Mouse (Mus musculus) spleen, postnatal 10 days (tissue): ENCODE measurements around the gene Gpx3.

Source experiments
- DNase-seq, 2 experiments: peaks; one replicate each; pipeline ENCODE4 v3.0.0; 2021 to 2022; ENCODE audit warnings: low spot score in 2 of 2

The Gpx3 gene

DNA sequence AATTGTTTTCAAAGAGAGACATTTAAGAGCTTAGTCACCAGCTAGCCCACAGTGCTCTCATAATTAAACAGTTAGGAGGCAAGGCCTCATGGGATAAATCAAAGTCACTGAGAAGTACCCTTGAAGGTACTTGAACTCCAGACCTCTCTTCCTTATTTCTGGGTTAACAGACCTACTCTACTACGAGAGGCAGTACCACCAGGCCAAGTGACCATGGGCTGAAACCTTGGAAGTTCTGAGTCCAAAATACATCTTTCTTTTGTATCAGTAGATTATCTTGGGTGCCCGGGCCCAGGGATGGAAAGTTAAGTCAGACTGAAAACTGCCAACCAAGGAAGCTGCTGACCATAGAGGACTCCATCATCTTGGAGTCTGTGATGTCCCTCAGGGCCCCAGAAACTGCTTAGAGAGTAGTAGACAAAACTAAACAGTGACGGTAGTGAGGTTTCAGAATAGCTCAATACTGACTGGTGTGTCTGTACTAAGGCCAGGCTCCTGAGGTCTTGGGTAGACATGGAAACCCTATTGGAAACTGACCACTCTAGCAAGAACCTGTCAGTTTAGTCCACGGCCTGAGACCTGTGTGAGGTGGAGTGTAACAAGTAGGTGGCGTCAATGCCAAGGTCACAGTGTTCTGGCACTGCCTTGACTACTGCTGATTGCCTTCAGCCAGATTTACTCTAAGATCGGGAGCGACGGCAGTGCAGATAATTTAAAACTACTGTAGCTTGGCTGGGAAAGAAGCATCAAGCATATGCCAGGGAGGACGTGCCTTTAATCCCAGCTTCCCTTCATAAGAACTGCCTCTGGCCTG lies 10.5 kb downstream of the Gpx3 start:
- DNase-seq, result no peak

GRCm38 (mm10) chr11:54913841-54914240 lies 11.6 kb downstream of the Gpx3 start:
- DNase-seq, result no peak

GRCm38 (mm10) chr11:54917461-54917860 lies 15.2 kb downstream of the Gpx3 start:
- no peak for DNase-seq

GRCm38 (mm10) chr11:54918273-54918672 lies 16.0 kb downstream of the Gpx3 start:
- DNase-seq, result no peak

DNA sequence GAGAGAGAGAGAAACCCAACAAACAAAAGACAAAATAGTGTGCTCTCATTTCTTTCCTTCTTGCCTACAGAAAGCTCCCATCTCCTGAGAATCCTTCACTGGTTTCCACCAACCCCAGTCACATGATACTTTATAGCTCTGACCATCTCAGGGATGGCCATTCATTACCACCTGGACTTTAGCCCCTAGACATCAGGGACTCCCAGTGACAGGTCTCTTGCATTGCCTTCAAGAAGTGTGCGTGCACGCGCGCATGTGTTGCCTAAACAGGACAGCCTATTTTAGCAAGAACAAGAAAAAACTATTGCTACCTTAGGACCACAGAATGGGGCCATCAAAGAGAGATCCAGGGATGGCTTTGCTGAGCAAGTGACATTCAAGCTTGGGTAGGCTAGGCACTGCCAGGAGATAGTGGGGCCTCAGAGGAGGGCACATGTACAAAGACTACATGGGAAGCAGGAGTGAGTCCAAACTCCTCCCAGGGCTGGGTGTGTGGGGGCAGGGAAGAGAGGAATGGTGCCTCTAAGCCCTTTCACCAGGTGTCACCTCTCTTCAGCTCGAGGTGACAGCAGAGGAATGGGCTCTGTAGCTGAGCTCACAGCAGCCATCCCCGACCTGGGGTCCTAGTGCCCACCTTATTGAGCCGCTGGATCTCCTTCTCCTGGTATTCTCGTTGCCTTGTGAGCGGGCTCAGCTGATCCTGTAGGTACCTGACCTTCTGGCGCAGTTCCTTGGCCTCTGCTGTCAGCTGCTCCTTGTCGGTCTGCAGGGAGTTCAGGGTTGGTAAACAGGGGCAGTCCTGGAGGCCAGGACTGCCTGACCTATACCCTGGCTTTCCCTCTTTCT lies 18.1 kb downstream of the Gpx3 start:
- no peak for DNase-seq

- no peak for DNase-seq
These were observed 18.8 kb downstream of the Gpx3 start for GRCm38 (mm10) chr11:54920973-54921580.

DNA sequence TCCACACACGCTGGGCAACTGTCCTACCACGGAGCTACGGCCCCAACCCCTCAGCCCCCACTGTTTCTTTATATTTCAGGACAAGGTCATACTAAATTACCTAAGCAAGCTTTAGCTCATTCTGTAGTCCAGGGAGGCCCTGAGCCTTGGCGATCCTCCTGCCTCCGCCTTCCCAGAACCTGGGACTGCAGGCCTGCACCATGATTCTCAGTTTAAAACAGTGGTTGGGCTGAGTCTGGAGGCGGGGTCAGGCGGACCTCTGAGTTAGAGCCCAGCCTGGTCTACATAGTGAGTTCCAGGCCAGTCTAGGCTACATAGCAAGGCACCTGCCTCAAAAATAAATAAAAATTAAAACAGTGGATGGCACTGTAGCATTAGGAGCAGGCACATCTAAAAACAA lies 19.5 kb downstream of the Gpx3 start:
- no peak for DNase-seq

DNA sequence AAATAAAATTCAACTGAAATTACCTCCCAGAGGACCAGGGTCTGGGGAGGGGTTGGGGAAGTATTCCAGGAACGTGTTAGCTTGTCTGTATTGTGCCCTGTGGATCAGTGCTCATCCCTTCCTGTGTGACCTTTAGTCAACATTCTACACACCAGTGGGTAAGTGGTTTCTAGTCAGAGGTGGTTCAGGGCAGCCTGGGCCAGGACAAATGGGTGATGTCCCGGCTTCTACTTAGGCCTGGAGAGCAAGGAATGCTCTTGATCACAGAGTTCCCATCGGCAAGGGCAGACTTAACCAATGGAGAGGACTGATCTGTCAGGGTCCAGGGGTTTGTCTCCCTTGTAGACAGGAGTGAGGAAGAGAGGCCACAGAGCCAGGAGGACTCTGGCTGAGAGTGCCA lies 20.2 kb downstream of the Gpx3 start:
- no peak for DNase-seq

- DNase-seq, result no peak
These were observed 21.9 kb downstream of the Gpx3 start for GRCm38 (mm10) chr11:54924145-54924544.

DNA sequence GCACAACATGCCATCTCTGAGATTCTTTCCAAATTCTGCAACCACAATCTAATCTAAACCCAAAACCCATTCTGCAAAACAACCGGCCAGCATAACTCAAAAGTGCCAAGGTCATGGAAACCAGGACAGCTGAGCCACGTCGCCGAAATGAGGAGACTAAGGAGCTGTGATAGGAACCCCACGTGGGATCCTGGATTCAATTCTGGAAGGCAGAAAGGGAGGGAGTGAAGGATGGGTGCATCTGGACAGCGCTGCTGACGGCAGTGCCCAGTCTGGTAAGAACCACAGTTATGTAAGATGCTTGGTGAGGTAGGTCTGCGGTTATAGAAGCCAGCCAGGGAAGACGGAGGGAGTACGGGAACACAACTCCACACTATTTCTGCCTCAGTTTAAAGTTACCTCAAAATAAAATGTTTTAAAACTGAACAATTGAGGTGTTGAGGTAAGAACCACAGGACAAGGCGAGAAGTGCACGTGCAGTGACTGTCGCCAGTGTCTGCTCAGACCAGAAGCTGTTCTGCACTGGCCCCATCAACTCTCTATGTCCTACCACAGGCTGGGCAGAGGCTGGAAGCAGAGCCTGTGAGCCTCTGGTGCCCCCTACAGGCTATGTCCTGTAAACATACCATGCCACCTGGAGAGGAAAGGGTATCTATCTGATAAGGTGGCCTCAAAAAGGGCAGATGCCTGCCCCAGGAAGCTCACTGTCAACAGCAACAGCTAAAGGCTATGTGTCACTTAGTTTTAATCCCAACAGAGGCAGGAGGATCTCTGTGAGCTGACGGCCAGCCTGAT lies 25.3 kb downstream of the Gpx3 start:
- DNase-seq, result peak; percentile 31 to 76

DNA sequence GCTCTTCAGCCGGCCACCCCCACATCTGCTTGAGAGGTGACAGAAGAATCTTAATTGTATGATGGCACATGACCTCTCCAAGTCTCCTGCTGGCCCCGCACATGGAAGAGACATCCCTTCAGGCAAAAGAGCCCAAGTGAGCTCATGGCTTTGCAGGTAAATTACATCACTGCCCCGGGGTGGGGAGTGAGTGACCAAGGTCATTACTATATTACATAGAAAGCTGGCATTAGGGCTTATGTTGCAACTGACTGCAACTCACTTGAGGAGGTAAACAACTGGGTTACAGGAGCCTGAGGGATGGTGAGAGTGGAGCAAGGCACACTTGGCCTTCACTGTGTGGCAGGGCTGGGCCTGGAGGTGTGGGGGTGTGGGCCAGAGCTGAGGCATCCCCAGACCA lies 26.0 kb downstream of the Gpx3 start:
- DNase-seq, result no peak

DNA sequence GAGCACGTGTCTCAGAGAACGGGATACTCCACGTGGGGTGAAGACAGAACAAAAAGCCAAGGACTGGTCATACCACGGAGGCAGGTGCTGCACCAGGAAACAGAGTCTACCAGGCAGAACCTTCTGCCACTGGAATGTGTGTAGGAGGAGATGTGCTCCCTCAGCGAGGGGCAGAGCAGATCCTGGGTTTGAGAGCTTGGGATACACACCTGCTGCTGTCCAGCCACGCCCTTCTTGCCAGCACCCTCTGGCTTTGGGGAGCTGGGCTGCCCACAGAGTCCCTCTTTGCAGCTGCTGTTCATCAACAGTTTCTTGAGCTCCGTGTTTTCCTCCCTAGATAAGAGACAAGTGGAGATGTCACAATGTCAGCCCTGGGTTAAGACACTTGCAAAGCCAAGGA lies 26.6 kb downstream of the Gpx3 start:
- DNase-seq, result no peak

GRCm38 (mm10) chr11:54929290-54929689 lies 27.0 kb downstream of the Gpx3 start:
- DNase-seq, result no peak

GRCm38 (mm10) chr11:54929744-54930143 lies 27.5 kb downstream of the Gpx3 start:
- no peak for DNase-seq

- DNase-seq, result peak in 1 of 2 experiments; percentile 35
These were observed 28.2 kb downstream of the Gpx3 start for GRCm38 (mm10) chr11:54930318-54930979.

GRCm38 (mm10) chr11:54931405-54932093 lies 29.3 kb downstream of the Gpx3 start:
- DNase-seq, result peak; percentile 34 to 76

DNA sequence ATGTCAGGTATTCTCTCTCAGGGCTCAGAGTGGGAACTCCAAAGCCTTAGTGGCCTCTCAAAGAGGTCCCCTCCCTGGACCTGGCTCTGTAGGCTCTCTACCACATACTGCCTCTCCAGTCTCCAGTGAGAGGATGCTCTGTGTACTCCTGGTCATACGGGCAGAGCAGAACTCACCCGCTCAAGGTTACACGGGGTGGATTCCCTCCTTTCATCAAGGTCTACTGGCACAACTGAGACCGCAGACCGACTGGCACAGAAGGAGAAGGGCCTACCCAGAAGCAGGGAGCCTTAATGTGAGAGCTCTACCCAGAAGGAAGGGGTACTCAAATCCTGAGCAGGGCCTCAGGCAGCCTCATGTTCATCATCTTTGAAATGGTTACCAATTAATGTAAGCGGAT lies 30.3 kb downstream of the Gpx3 start:
- DNase-seq, result no peak

DNA sequence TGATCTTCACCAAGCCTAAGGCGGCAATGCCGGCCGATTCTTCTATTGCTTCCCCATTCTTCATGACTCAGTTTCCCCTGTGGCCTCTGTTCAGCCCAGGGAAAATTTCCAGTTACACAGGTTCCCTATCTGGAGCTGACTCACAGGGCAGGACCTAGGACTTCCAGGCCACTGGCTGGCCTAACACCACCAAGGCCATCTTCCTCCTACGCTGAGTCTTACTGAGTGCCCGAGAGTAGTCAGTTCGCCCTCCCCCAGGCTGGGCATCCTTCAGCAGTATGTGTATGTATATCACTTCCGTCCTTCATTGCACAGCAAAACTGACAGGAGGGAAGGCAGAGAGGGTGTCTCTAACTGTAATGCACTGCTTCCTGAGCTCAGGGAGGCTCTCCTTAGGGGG lies 31.9 kb downstream of the Gpx3 start:
- no peak for DNase-seq

DNA sequence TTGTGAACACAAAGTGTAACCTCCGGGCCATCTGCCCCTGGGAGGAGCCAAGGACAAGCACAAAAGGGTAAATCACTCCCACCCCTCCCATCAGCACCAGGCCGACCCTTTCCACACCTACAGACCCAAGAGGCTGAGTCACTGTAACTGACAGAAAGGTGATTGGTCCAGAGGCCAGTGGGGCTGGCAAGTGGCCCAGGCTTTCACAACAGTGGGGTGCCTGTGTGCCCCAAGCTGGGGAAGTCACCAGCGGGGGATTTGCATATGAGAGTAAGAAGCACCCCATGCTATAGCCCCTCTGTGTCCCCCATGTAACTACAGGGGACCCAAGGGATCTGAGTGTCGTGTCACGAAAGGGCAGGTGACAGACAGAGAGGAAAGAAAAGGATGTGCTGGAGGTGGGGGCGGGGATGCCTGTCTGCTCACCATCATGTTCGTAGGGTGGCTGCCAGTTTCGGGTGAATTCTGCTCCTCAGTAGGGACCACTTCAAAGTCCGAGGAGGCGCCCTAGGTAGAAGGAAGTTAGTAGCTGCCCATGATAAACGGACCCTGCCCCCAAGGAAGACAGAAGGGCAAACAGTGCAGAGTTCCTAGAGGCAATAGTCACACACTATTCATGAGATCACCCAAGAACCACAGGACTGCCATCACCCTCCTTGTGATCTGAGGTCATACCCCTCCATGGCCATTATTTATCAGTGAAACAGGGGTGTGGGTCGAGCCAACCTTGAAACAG lies 34.0 kb downstream of the Gpx3 start:
- peak in 1 of 2 experiments; percentile 54 for DNase-seq

- DNase-seq, result no peak
These were observed 34.5 kb downstream of the Gpx3 start for GRCm38 (mm10) chr11:54936771-54937140.
